Mouse (Mus musculus) forebrain, embryonic 13.5 days (tissue): ENCODE measurements around the gene Ighmbp2. TPM values are rescaled to one million over a fixed set of nuclear protein-coding genes. Genes with fewer than 3 reads are reported as not detected.
A peak's percentile ranks its signal among the peaks of the same experiment; 100 is the strongest.

ENCODE experiments used
- ATAC-seq: fragments of 200-750 bp; cut with Nextera tagmentation; 2 replicates; pipeline ENCODE4 v1.8.0; 2017
- H3K27ac ChIP-seq: fragments of 300-500 bp; sonication (generic); 2 replicates; pipeline ENCODE4 v1.5.1; 2015; ENCODE audit warnings: inconsistent platforms, mild to moderate bottlenecking, moderate library complexity
- H3K27me3 ChIP-seq: fragments of 300-500 bp; sonication (generic); 2 replicates; pipeline ENCODE4 v1.6.1; 2015; ENCODE audit warnings: mild to moderate bottlenecking, inconsistent platforms
- H3K36me3 ChIP-seq: fragments of 300-500 bp; sonication (generic); 2 replicates; pipeline ENCODE4 v1.6.1; 2015; ENCODE audit warnings: mild to moderate bottlenecking, inconsistent platforms; ENCODE audit not compliant: poor library complexity, severe bottlenecking
- H3K4me1 ChIP-seq: fragments of 300-500 bp; sonication (generic); 2 replicates; pipeline ENCODE4 v1.6.1; 2015; ENCODE audit warnings: inconsistent platforms
- H3K4me2 ChIP-seq: fragments of 300-500 bp; sonication (generic); 2 replicates; pipeline ENCODE4 v1.6.1; 2015; ENCODE audit warnings: inconsistent platforms, mild to moderate bottlenecking, moderate library complexity
- H3K4me3 ChIP-seq: fragments of 300-500 bp; sonication (generic); 2 replicates; pipeline ENCODE4 v1.5.1; 2015; ENCODE audit warnings: mild to moderate bottlenecking, inconsistent platforms
- H3K9ac ChIP-seq: fragments of 300-500 bp; sonication (generic); 2 replicates; pipeline ENCODE4 v1.6.1; 2015; ENCODE audit warnings: mild to moderate bottlenecking, inconsistent platforms
- H3K9me3 ChIP-seq: fragments of 300-500 bp; sonication (generic); replicated peaks from 2 replicates; pipeline ENCODE4 v1.6.1; 2016; ENCODE audit warnings: inconsistent platforms
- WGBS: fragments of 180-500 bp; shearing (Covaris S2); methylation state at CpG from one replicate; pipeline ENCODE4 v1.1.7; 2015; 5-methylcytosine and 5-hydroxymethylcytosine counted together
- polyA plus RNA-seq: library from polyadenylated mRNA; unstranded; fragments of >200 nt; fragmentation: Nextera tagmentation; extraction: Ambion mirVana; gene quantifications from 2 replicates; pipeline ENCODE4 v1.2.1, GENCODE M21; 2015

The Ighmbp2 gene
- polyA plus RNA-seq, 1 experiment from 2014 or later: 10.6 TPM

DNA sequence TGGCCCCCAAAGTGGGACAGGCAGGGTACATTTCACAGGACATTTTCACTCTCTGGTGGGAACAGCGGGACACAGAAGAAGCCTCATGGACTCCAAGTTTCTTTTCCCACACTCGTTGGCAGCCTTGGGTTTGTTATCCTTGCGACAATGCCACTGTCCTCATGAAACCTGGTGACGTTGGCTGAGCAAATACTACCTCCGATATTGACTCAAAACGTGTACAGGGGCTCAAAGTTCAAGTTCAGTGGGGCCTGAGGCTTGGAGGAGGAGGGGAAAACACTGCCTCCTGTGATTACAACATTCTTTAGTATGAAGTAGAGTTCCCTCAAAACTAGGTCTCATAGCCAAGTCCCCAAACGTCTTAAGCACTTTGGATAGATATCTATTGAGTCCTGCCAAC, 37.3 kb upstream of the Ighmbp2 start:
- Histone ChIP-seq H3K36me3 (no peaks in the 10 kb centered on the region), H3K4me1 (peaks cover 26% of the 10 kb centered on the region), H3K9ac (no peak overlapping the region), H3K4me2 (no peak overlapping the region), H3K4me3 (no peak overlapping the region), H3K27ac (no peak overlapping the region), H3K27me3 (peaks cover 48% of the 10 kb centered on the region), H3K9me3 (no peaks in the 10 kb centered on the region)
- 82% methylated on average over 7 of the region's 7 CpGs for WGBS
- no peak for ATAC-seq

- Histone ChIP-seq H3K27ac (no peak overlapping the region), H3K36me3 (no peaks in the 10 kb centered on the region), H3K9ac (no peak overlapping the region), H3K4me1 (peaks cover 20% of the 10 kb centered on the region), H3K9me3 (no peaks in the 10 kb centered on the region), H3K27me3 (peaks cover 46% of the 10 kb centered on the region), H3K4me3 (no peak overlapping the region), H3K4me2 (no peak overlapping the region)
- ATAC-seq: no peak
- 90% methylated on average over 2 of the region's 2 CpGs for WGBS
These were observed 36.5 kb upstream of the Ighmbp2 start for GRCm38 (mm10) chr19:3319341-3319740.

DNA sequence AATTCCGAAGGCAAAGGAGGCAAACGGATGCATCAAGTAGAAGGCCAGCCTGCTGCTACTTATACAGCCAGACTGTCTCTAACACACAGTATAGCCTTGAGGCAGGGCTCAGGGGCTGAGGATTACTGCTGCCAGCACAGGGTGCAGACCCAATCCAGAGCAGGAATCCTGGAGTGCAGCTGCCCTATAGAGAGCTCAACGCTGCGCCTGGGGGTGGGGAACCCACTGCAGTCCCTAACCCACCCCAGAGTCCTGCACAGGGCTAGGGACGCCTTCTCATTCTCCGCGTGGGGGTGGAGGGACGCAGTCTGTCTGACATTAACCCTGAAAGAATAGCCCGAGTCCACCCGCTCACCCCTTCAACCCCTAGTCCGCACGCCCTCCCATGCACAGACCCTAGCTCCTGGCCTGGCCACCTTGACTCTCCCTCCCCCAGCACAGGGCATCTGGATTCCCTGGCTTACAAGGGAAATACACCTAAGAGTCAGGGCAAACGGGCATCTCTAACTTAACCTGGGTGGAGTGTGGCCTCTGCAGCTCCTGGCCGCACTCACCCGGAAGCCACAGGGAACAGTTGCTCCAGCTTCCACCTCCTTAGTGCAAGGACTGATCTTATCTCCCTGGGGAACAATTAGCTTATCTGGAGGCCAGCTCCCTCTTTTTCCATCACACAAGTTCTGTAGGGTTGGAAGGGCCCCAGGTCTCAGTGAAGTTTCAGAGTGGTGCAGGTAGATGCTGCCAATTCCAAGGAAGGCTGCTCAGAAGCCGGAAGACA, 24.5 kb upstream of the Ighmbp2 start:
- WGBS: 45% methylated on average over 16 of the region's 16 CpGs
- Histone ChIP-seq H3K27ac (no peak overlapping the region), H3K27me3 (peaks cover 3% of the 10 kb centered on the region; the same call in 1 of the 2 replicates), H3K36me3 (no peaks in the 10 kb centered on the region), H3K9ac (no peak overlapping the region), H3K4me1 (no peaks in the 10 kb centered on the region), H3K4me2 (no peak overlapping the region), H3K4me3 (no peak overlapping the region), H3K9me3 (no peaks in the 10 kb centered on the region)
- no peak for ATAC-seq

- Histone ChIP-seq H3K9ac (no peak overlapping the region), H3K4me2 (no peak overlapping the region), H3K9me3 (no peaks in the 10 kb centered on the region), H3K4me3 (no peak overlapping the region), H3K4me1 (no peaks in the 10 kb centered on the region), H3K36me3 (no peaks in the 10 kb centered on the region), H3K27me3 (peaks cover 3% of the 10 kb centered on the region; the same call in 1 of the 2 replicates), H3K27ac (no peak overlapping the region)
- no peak for ATAC-seq
- WGBS: 78% methylated on average over 4 of the region's 4 CpGs
These were observed 21.2 kb upstream of the Ighmbp2 start for GRCm38 (mm10) chr19:3304017-3304416.

- no peak for ATAC-seq
- no peaks in the 10 kb centered on the region for H3K4me1 ChIP-seq
These were observed 15.0 kb upstream of the Ighmbp2 start for GRCm38 (mm10) chr19:3297775-3298174.

GRCm38 (mm10) chr19:3297034-3297433, 14.2 kb upstream of the Ighmbp2 start:
- Histone ChIP-seq H3K27ac (no peak overlapping the region), H3K9me3 (no peaks in the 10 kb centered on the region), H3K4me2 (no peak overlapping the region), H3K9ac (no peak overlapping the region), H3K4me3 (no peak overlapping the region), H3K27me3 (no peaks in the 10 kb centered on the region), H3K4me1 (no peaks in the 10 kb centered on the region), H3K36me3 (peaks cover 12% of the 10 kb centered on the region)
- ATAC-seq: no peak

More at GRCm38 (mm10) chr19:3297775-3298174, 15.0 kb upstream of the Ighmbp2 start:
- no peak overlapping the region for H3K4me3 ChIP-seq
- H3K4me2 ChIP-seq: no peak overlapping the region
- H3K9me3 ChIP-seq: no peaks in the 10 kb centered on the region
- H3K27me3 ChIP-seq: no peaks in the 10 kb centered on the region
- no peak overlapping the region for H3K9ac ChIP-seq
- WGBS: 88% methylated on average over 7 of the region's 7 CpGs
- H3K27ac ChIP-seq: no peak overlapping the region
- H3K36me3 ChIP-seq: peaks cover 7% of the 10 kb centered on the region

DNA sequence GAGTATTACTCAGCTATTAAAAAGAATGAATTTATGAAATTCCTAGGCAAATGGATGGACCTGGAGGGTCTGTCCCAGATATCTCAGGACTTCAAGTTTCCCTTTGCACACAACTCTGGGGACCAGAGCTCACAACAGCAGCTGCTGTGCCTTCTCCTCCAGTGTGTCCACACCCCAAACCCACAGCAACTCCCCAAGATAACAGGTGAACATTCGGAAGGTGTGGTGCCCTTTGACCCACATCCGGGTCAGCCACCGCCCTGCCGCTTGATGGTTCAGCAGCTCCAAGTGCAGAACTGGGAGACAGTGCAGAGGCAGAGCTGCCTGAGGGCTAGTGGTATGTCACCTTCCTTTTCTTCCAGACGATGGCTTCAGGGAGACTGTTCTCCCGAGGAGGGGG, 12.4 kb upstream of the Ighmbp2 start:
- no peak overlapping the region for H3K4me3 ChIP-seq
- ATAC-seq: no peak
- no peaks in the 10 kb centered on the region for H3K9me3 ChIP-seq
- 91% methylated on average over 6 of the region's 6 CpGs for WGBS
- no peak overlapping the region for H3K27ac ChIP-seq
- H3K36me3 ChIP-seq: peaks cover 29% of the 10 kb centered on the region
- no peaks in the 10 kb centered on the region for H3K4me1 ChIP-seq
- no peaks in the 10 kb centered on the region for H3K27me3 ChIP-seq
- no peak overlapping the region for H3K9ac ChIP-seq
- no peak overlapping the region for H3K4me2 ChIP-seq

GRCm38 (mm10) chr19:3292993-3293392, 10.2 kb upstream of the Ighmbp2 start:
- Histone ChIP-seq H3K4me2 (no peak overlapping the region), H3K27me3 (no peaks in the 10 kb centered on the region), H3K36me3 (peaks cover 47% of the 10 kb centered on the region), H3K4me3 (no peak overlapping the region), H3K4me1 (no peaks in the 10 kb centered on the region), H3K27ac (no peak overlapping the region), H3K9ac (no peak overlapping the region), H3K9me3 (no peaks in the 10 kb centered on the region)
- no peak for ATAC-seq
- 95% methylated on average over 1 of the region's 1 CpGs for WGBS

DNA sequence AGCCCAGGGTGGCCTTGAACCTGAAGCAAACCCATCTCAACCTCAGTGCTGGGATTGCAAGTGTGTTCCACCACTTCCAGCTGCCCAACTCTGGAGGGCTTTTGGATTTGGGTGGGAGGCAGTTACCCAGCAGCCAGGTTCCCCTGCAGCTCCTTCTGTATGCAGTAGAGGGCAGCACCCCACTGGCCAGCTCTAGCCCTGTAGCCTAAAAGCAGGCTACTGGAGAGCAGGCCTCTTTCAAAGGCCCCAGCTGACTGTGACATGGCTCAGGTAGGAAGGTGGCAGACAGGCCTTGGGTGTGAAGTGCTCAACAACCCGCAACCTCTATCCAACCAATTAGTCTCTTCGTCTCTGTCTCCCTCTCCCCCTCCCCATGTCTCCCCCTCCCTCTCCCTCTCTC, 9.2 kb upstream of the Ighmbp2 start:
- no peaks in the 10 kb centered on the region for H3K27me3 ChIP-seq
- 79% methylated on average over 2 of the region's 2 CpGs for WGBS
- ATAC-seq: peak; percentile 55
- H3K4me3 ChIP-seq: no peak overlapping the region
- H3K9me3 ChIP-seq: no peaks in the 10 kb centered on the region
- no peak overlapping the region for H3K9ac ChIP-seq
- peaks cover 53% of the 10 kb centered on the region for H3K36me3 ChIP-seq
- no peaks in the 10 kb centered on the region for H3K4me1 ChIP-seq
- H3K4me2 ChIP-seq: no peak overlapping the region
- no peak overlapping the region for H3K27ac ChIP-seq

DNA sequence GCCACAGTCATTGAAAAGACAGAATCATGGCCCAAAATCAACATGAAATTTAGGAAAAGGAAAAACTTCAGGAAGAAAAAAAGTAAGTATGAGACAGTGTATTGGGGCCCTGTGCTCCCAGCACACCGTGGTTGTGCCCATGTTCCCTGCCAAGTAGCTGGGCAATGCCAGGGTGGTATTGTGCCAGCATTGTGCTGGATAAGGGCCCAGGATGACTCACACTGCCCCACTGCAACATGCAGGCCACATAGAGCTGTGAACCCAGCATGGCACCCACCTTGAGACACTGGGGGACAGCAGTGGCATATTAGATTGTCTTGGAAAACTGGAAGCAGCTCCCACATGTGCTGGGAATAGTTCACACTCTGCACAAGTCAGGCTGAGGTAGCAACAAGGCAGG, 6.2 kb upstream of the Ighmbp2 start:
- H3K9ac ChIP-seq: no peak overlapping the region
- H3K27ac ChIP-seq: no peak overlapping the region
- H3K4me2 ChIP-seq: no peak overlapping the region
- H3K27me3 ChIP-seq: no peaks in the 10 kb centered on the region
- ATAC-seq: no peak
- peaks cover under 1% of the 10 kb centered on the region; the same call in 1 of the 2 replicates for H3K4me1 ChIP-seq
- 96% methylated on average over 1 of the region's 1 CpGs for WGBS
- H3K9me3 ChIP-seq: no peaks in the 10 kb centered on the region
- H3K36me3 ChIP-seq: peaks cover 70% of the 10 kb centered on the region
- no peak overlapping the region for H3K4me3 ChIP-seq

DNA sequence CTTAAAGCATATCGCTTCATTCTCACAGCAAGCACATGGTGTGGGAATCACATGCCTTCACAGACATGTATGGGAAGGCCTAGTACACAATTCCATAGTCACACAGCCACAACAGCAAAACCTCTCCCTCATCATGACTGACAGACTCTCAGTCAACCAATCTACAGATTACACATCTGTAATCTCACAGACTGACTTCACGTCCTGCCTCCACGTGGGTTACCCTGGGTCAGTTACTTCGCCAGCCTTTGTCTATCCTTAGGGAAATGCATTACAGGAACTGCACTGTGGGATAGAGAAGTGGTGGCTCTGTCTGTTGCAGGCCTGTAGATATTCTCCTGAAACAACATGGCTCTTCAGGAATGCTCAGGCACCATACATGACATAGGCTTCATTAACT, 931 bp downstream of the Ighmbp2 start:
- peaks cover 20% of the 10 kb centered on the region for H3K4me1 ChIP-seq
- no peak overlapping the region for H3K27ac ChIP-seq
- H3K36me3 ChIP-seq: peaks cover 55% of the 10 kb centered on the region
- no peaks in the 10 kb centered on the region for H3K27me3 ChIP-seq
- peak overlapping the region; percentile 81 for H3K4me2 ChIP-seq
- no peak for ATAC-seq
- H3K4me3 ChIP-seq: peak overlapping the region; percentile 82
- H3K9ac ChIP-seq: peak overlapping the region; percentile 84
- WGBS: 84% methylated on average over 4 of the region's 4 CpGs
- H3K9me3 ChIP-seq: no peaks in the 10 kb centered on the region

DNA sequence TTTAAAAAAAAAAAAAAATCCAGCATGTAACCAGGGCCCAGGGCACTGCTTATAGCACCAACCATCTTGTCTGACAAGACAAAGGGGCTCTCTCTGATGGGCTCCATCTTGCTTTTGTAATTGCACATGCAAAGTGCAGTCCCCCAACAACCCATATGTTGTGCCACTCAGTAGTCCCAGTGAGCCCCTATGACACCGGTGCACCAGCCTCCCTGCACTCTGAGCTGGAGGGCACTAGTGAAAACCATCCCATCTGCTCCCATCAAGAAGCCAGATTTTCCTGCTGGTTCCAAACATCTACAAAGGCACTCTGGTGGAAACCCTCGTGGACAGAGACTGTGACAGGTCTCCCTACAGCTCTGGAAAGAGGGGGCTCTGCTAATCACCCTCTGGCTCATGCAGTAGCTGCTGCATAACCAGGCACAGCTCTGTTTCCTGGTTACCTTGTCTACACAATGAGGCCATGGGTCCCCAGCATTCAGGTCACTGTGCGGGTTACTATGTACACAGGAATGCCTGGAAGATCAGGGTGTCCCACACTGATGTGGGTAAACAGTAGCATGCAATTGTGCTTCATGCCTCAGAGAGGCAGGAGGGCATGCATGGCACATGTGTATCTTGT, 7.0 kb downstream of the Ighmbp2 start:
- Histone ChIP-seq H3K9ac (no peak overlapping the region), H3K4me3 (no peak overlapping the region), H3K9me3 (no peaks in the 10 kb centered on the region), H3K27ac (no peak overlapping the region), H3K27me3 (no peaks in the 10 kb centered on the region), H3K4me1 (no peaks in the 10 kb centered on the region), H3K36me3 (peaks cover 91% of the 10 kb centered on the region), H3K4me2 (no peak overlapping the region)
- ATAC-seq: no peak
- 86% methylated on average over 3 of the region's 3 CpGs for WGBS
